Mouse (Mus musculus): ENCODE results near the gene C1qtnf5. TPM values are rescaled to one million over a fixed set of nuclear protein-coding genes. Genes with fewer than 3 reads are reported as not detected.

The C1qtnf5 gene
- polyA plus RNA-seq, 1 experiment from 2014 or later, result 5.4 TPM

DNA sequence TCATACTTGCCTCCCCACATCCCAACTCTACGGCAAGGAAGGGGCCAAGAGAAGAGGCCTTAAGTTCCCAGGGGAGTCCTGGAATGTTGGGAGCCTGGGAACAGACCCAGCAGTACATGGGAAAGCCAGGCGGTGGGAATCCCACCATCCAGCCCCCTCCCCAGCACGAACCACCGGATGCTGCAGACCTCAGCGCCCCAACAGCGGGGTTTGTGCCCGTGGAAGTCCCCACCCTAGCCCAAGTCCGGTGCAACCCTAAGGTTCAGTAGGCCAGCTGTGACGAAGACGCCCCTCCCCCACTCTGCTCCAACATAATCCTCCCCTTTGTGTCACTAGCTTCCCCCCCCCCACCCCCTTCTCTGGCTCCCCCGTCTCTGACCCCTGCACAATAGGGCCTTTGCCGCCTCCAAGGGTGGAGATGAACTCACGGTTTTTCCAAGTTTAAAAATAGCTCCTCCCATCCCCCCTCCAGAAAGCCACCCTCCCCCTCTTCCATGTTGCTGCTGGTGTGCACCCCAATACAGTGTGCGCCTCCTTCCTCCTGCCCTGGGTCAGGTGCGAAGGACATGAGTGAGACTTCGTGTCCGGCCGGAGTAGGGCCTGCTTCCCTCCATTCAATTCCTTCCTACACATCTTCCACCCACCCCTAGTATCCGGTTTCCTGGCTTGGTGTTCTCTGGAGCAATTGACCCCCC lies 23.7 kb downstream of the C1qtnf5 start:
- 13% methylated on average over 17 of the region's 19 CpGs for WGBS
- no peaks in the 10 kb centered on the region for H3K36me3 ChIP-seq (ENCODE audit: control insufficient read depth, insufficient read depth, low read length)
- H3K27me3 ChIP-seq (ENCODE audit: control insufficient read depth, insufficient read depth, low read length), result no peaks in the 10 kb centered on the region
- peak; percentile 36 for ATAC-seq (ENCODE audit: low FRiP score, low TSS enrichment)
- peak overlapping the region; percentile 64 for H3K4me2 ChIP-seq (replicated peaks; ENCODE audit: low read depth, low read length)
- peaks cover 51% of the 10 kb centered on the region for H3K4me1 ChIP-seq (ENCODE audit: control insufficient read depth, insufficient read depth, low read length)
- no peaks in the 10 kb centered on the region for H3K9me3 ChIP-seq (ENCODE audit: control insufficient read depth, low read length)
- 0 out of 2 replicates have a peak overlapping the region, but pooled peaks have one; percentile 31 for H3K9ac ChIP-seq (ENCODE audit: low read depth, low read length)
- peak overlapping the region; percentile 88 for H3K27ac ChIP-seq (ENCODE audit: low read depth, low read length)
- peak overlapping the region; percentile 36; the same call in 1 of the 2 replicates for H3K4me3 ChIP-seq (ENCODE audit: low read length)

DNA sequence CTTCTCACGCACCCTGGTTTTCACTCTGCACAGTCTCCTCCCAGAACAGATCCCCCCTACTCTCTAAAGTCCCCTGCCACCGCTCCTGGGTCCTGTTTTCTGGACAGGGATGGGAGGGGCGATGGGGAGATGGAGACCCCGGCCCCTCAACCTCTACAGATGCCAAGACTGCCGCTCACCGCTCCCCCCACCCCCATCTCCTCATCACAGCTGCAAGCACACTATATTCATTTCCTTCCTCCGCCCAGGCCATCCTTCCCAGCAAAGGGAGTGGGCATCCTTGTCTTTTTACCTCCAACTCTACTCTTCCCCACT lies 24.2 kb downstream of the C1qtnf5 start:
- no peaks in the 10 kb centered on the region for H3K36me3 ChIP-seq (ENCODE audit: control insufficient read depth, insufficient read depth, low read length)
- no peak overlapping the region for H3K9ac ChIP-seq (ENCODE audit: low read depth, low read length)
- H3K4me2 ChIP-seq (replicated peaks; ENCODE audit: low read depth, low read length), result no peak overlapping the region
- H3K4me1 ChIP-seq (ENCODE audit: control insufficient read depth, insufficient read depth, low read length), result peaks cover 48% of the 10 kb centered on the region
- H3K9me3 ChIP-seq (ENCODE audit: control insufficient read depth, low read length), result no peaks in the 10 kb centered on the region
- no peak overlapping the region for H3K4me3 ChIP-seq (ENCODE audit: low read length)
- peak overlapping the region; percentile 88; the same call in 1 of the 2 replicates for H3K27ac ChIP-seq (ENCODE audit: low read depth, low read length)
- H3K27me3 ChIP-seq (ENCODE audit: control insufficient read depth, insufficient read depth, low read length), result no peaks in the 10 kb centered on the region
- ATAC-seq (ENCODE audit: low FRiP score, low TSS enrichment), result 0 out of 2 replicates have a peak, but pooled peaks have one; percentile 1
- WGBS, result 39% methylated on average over 7 of the region's 7 CpGs

DNA sequence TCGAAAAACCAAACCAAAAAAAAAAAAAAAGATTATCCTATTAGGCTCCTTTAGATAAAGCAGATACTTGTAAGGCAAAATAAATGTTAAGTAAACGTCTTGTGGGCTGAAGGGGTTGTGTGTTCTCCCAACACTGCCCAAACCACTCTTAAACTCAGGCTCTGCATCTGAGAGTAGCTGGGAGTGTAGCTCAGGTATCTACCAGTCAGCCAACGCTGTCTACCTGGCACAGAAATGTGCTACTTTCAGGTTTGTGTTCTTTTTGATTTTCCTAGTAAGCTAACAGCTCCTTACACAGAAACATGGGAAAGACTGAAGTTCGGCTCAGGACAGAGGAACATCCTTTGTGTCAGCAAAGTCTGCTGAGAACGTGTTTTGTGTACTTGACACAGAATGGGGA lies 25.2 kb downstream of the C1qtnf5 start:
- no peak for ATAC-seq (ENCODE audit: low FRiP score, low TSS enrichment)
- Histone ChIP-seq H3K27me3 (ENCODE audit: control insufficient read depth, insufficient read depth, low read length) (no peaks in the 10 kb centered on the region), H3K36me3 (ENCODE audit: control insufficient read depth, insufficient read depth, low read length) (no peaks in the 10 kb centered on the region), H3K4me1 (ENCODE audit: control insufficient read depth, insufficient read depth, low read length) (peaks cover 46% of the 10 kb centered on the region), H3K27ac (ENCODE audit: low read depth, low read length) (peak overlapping the region; percentile 88; the same call in 1 of the 2 replicates), H3K9ac (ENCODE audit: low read depth, low read length) (no peak overlapping the region), H3K4me3 (ENCODE audit: low read length) (no peak overlapping the region), H3K9me3 (ENCODE audit: control insufficient read depth, low read length) (no peaks in the 10 kb centered on the region), H3K4me2 (replicated peaks; ENCODE audit: low read depth, low read length) (no peak overlapping the region)
- 71% methylated on average over 5 of the region's 5 CpGs for WGBS

DNA sequence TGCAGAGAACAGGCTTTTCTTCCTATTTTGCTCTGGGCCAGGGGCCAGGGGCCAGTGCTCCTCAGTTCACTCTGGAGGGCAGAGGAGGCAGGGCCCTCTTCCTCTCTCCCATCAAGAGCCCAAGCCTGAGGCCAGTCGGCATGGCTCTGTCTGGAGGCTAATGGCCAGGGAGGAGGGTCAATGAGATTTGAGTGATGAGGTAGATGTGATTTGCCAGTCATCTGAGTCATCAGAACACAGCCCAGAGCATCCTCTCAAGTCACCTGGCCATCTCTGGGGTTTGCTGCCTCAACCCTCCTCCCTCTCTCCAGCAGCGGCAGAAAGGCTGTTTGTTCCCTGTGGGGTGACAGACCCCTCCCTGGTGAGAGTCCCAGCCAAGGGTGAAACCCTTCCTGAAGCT lies 26.2 kb downstream of the C1qtnf5 start:
- ATAC-seq (ENCODE audit: low FRiP score, low TSS enrichment), result no peak
- no peaks in the 10 kb centered on the region for H3K27me3 ChIP-seq (ENCODE audit: control insufficient read depth, insufficient read depth, low read length)
- H3K4me3 ChIP-seq (ENCODE audit: low read length), result peak overlapping the region; percentile 61; the same call in 1 of the 2 replicates
- no peak overlapping the region; the same call in 1 of the 2 replicates for H3K9ac ChIP-seq (ENCODE audit: low read depth, low read length)
- peak overlapping the region; percentile 80 for H3K4me2 ChIP-seq (replicated peaks; ENCODE audit: low read depth, low read length)
- H3K4me1 ChIP-seq (ENCODE audit: control insufficient read depth, insufficient read depth, low read length), result peaks cover 46% of the 10 kb centered on the region
- H3K36me3 ChIP-seq (ENCODE audit: control insufficient read depth, insufficient read depth, low read length), result no peaks in the 10 kb centered on the region
- H3K9me3 ChIP-seq (ENCODE audit: control insufficient read depth, low read length), result no peaks in the 10 kb centered on the region
- 10% methylated on average over 2 of the region's 2 CpGs for WGBS
- H3K27ac ChIP-seq (ENCODE audit: low read depth, low read length), result peak overlapping the region; percentile 78

DNA sequence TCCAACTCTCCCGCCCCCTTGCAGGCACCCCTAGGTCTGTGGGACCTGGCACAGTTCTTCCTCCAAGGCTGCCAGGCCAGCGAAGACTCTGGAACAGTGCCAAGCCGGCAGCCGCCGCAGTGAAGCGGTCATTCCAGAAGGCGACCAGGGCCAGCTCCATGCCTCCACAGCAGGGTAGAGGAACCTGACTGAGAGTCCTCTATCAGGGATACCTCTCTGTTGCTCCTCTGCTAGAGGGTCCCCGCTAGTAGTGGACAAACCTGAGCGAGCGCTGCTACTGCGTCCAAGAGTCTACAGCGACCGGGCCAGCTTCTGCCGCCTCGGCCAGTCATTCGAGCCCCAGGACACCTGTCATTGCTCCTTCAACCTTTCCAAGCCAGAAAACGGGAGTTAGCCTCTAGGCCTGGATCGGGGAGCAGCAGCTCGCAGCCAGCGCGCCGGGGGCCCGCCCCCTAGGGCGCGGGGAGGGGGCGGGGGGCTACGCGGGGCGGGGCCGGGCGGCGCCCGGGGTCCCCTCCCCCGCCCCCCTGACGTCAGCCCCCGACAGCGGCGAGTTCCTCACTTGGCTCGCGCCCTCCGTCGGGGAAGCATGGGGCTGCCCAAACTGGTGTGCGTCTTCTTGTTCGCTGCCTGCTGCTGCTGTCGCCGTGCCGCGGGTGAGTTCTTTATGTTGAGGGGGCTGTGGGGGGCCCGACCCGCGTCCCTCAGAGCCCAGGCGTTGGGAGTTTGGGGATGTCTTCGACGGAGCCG lies 27.2 kb downstream of the C1qtnf5 start, which contains the start of gene Mcam:
Gene Mcam, plus strand, starts transcription at position 369 of the 750 bp plus-strand sequence.
- Histone ChIP-seq H3K4me1 (ENCODE audit: control insufficient read depth, insufficient read depth, low read length) (peaks cover 39% of the 10 kb centered on the region), H3K27me3 (ENCODE audit: control insufficient read depth, insufficient read depth, low read length) (no peaks in the 10 kb centered on the region)
- WGBS, result under 1% methylated on average over 39 of the region's 55 CpGs

DNA sequence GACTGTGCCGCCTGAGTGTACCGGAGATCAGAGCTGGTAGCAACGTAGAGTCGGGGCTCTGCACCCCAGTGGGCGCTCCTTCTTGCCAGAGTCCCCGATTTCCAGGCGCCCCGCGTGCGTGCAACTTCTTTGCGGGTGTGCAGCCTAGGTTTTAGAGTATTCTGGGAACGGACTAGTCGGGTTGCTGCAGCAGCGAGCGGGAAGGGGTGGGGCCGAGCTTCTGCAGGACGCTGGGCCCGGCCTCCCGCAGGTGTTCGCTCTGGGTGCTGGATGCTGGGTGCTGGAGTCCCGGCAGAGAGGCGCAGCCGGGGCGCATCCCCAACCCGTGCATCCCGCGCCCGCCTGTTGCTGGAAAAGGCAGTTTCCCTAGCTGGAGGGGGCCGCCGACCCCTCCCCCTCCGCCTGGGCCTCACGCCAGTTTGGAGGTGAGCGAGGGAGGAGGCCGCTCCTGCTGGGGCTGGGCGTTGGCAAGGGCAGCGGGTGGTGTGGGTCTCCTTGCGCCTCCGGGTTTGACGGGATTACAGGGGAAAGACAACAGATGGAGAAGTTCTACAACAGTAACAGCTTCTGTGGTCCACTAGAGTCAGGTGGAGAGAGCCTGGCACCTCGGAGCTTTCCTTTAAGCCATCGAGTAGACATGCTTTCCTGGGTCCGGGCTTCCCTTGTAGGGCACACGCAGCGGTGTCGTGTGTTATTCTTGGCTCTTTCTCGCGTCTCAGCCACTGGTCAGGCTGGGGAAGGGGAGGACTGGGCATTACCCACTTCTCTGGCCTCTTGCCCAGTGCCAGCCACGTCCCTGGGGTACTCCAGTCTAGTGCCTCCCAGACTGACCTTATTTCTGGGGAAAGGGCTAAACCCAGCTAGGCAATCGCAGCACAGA lies 28.0 kb downstream of the C1qtnf5 start:
- Histone ChIP-seq H3K36me3 (ENCODE audit: control insufficient read depth, insufficient read depth, low read length) (peaks cover 10% of the 10 kb centered on the region), H3K9ac (ENCODE audit: low read depth, low read length) (peak overlapping the region; percentile 62), H3K4me3 (ENCODE audit: low read length) (peak overlapping the region; percentile 61), H3K4me1 (ENCODE audit: control insufficient read depth, insufficient read depth, low read length) (peaks cover 33% of the 10 kb centered on the region), H3K4me2 (replicated peaks; ENCODE audit: low read depth, low read length) (peak overlapping the region; percentile 80), H3K9me3 (ENCODE audit: control insufficient read depth, low read length) (no peaks in the 10 kb centered on the region), H3K27me3 (ENCODE audit: control insufficient read depth, insufficient read depth, low read length) (no peaks in the 10 kb centered on the region), H3K27ac (ENCODE audit: low read depth, low read length) (no peak overlapping the region; the same call in 1 of the 2 replicates)
- WGBS, result 1% methylated on average over 48 of the region's 49 CpGs
- ATAC-seq (ENCODE audit: low FRiP score, low TSS enrichment), result no peak

More for the DNA sequence above, 27.2 kb downstream of the C1qtnf5 start, which contains the start of gene Mcam:
- Histone ChIP-seq H3K36me3 (ENCODE audit: control insufficient read depth, insufficient read depth, low read length) (peaks cover 5% of the 10 kb centered on the region), H3K4me3 (ENCODE audit: low read length) (peak within 1 kb of the TSS; percentile 61), H3K27ac (ENCODE audit: low read depth, low read length) (peak within 1 kb of the TSS; percentile 78), H3K9me3 (ENCODE audit: control insufficient read depth, low read length) (no peaks in the 10 kb centered on the region), H3K4me2 (replicated peaks; ENCODE audit: low read depth, low read length) (peak within 1 kb of the TSS; percentile 80), H3K9ac (ENCODE audit: low read depth, low read length) (peak within 1 kb of the TSS; percentile 62)
- ATAC-seq (ENCODE audit: low FRiP score, low TSS enrichment), result peak; percentile 21

DNA sequence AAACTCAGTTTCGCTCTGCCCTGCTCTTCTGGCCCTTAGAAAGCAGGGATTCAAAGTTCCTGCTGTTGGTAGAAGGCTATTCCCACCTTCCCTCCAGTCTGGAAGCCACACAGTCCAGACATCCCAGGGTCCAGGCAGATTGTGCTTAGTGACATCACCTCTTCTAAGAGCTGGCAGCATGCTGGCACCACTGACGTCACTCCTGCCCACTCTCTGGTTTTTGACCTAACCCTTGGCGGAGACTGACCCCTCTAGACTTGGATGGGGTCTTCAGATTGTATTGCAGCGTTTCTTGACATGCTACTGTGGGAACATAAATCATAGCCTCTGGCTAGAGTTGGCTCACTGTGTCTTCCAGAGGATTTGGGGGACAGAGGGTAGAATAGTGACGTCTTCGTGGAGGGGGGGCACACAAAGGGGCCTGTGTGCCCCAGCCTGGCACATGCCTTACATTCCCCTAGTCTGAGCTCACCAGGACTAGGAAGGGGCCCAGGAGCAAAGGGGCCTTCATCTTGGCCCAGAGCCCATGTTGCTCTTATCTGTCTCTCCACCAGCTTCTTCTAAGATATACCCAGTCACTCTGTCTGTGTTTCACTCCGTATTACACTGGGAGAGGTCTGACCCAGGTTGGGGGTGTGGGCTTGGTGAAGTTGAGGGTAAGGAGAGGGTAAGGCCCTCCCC lies 28.8 kb downstream of the C1qtnf5 start:
- ATAC-seq (ENCODE audit: low FRiP score, low TSS enrichment), result no peak
- Histone ChIP-seq H3K9ac (ENCODE audit: low read depth, low read length) (peak overlapping the region; percentile 62), H3K4me2 (replicated peaks; ENCODE audit: low read depth, low read length) (peak overlapping the region; percentile 80), H3K27ac (ENCODE audit: low read depth, low read length) (no peak overlapping the region), H3K9me3 (ENCODE audit: control insufficient read depth, low read length) (no peaks in the 10 kb centered on the region), H3K4me3 (ENCODE audit: low read length) (peak overlapping the region; percentile 61), H3K4me1 (ENCODE audit: control insufficient read depth, insufficient read depth, low read length) (peaks cover 25% of the 10 kb centered on the region), H3K36me3 (ENCODE audit: control insufficient read depth, insufficient read depth, low read length) (peaks cover 18% of the 10 kb centered on the region), H3K27me3 (ENCODE audit: control insufficient read depth, insufficient read depth, low read length) (no peaks in the 10 kb centered on the region)
- WGBS, result 39% methylated on average over 7 of the region's 7 CpGs

DNA sequence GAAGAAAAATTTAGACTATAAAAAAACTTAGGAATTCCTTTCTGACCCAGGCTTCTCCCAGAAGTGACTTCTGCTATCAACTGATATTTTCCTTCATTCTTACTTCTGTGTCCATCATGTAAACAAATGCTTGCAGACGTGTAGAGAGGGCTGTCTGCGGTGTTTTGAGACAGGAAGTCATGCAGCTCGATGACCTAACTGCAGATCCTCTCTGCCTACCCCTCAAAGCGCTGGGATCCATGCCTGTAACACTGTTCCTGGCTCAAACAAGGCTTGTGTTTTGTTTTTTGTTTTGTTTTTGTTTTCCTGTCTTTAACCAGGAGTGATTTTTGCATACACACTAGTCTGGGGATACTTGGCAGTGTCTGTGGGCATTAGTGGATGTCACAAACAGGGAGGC lies 30.8 kb downstream of the C1qtnf5 start:
- Histone ChIP-seq H3K4me2 (replicated peaks; ENCODE audit: low read depth, low read length) (no peak overlapping the region), H3K4me1 (ENCODE audit: control insufficient read depth, insufficient read depth, low read length) (peaks cover 18% of the 10 kb centered on the region; the same call in 1 of the 2 replicates), H3K27ac (ENCODE audit: low read depth, low read length) (no peak overlapping the region), H3K9ac (ENCODE audit: low read depth, low read length) (no peak overlapping the region), H3K4me3 (ENCODE audit: low read length) (no peak overlapping the region), H3K27me3 (ENCODE audit: control insufficient read depth, insufficient read depth, low read length) (no peaks in the 10 kb centered on the region), H3K9me3 (ENCODE audit: control insufficient read depth, low read length) (no peaks in the 10 kb centered on the region), H3K36me3 (ENCODE audit: control insufficient read depth, insufficient read depth, low read length) (peaks cover 32% of the 10 kb centered on the region)
- 59% methylated on average over 4 of the region's 4 CpGs for WGBS
- no peak for ATAC-seq (ENCODE audit: low FRiP score, low TSS enrichment)
